Mouse (Mus musculus): ENCODE results near the gene Kras.

- TF ChIP-seq CTCF (IDR thresholded peaks at IDR 0.05) (no peak), EP300 (IDR thresholded peaks at IDR 0.05) (no peak)
These were observed 35.6 kb upstream of the Kras start for GRCm38 (mm10) chr6:145285656-145286055.
